17 mouse cellular contexts compared by ENCODE assay signal in the genomic region with DNA sequence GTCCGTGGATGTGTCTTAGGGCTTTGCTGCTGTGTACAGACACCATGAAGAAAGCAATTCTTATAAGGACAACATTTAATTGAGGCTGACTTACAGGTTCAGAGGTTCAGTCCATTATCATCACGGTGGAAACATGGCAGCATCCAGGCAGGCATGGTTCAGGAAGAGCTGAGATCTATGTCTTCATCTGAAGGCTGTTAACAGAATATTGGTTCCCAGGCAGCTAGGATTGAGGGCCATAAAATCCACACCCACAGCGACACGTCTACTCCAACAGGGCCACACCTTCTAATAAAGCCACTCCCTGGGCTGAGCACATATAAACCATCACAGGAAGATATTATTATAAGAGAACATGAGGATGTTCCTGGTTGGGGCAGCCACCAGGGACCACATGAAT.
"Had no signal": no experiment of that assay in that cellular context is flagged by ENCODE, and none has a peak within 500 bp of the region (broad histone marks: within the 10 kb centered on the region; RNA-seq: fewer than 3 reads in every experiment).

No protein-coding gene starts in this region.

- H3K9ac ChIP-seq: lung, embryonic 14.5 days; midbrain, embryonic 12.5 days; neural tube, embryonic 13.5 days; neural tube, embryonic 15.5 days; stomach, embryonic 15.5 days had no signal

- H3K27ac ChIP-seq: midbrain, embryonic 10.5 days; midbrain, embryonic 12.5 days; neural tube, embryonic 13.5 days; neural tube, embryonic 15.5 days; stomach, embryonic 15.5 days; stomach, postnatal 0 days had no signal

- H3K27me3 ChIP-seq: midbrain, embryonic 12.5 days; neural tube, embryonic 13.5 days; neural tube, embryonic 15.5 days; stomach, embryonic 15.5 days had no signal

- H3K4me1 ChIP-seq: midbrain, embryonic 10.5 days; midbrain, embryonic 12.5 days; neural tube, embryonic 13.5 days; neural tube, embryonic 15.5 days; stomach, embryonic 15.5 days had no signal

- ATAC-seq: midbrain, embryonic 16.5 days had no signal

- DNase-seq: lung, adult 18-20 months; lung, embryonic 14.5 days; lung, postnatal 10 days; lung, postnatal 4 days; midbrain, embryonic 14.5 days; right cerebral cortex, postnatal 14 days; thymus, adult 2 months; thymus, postnatal 25 days; thymus, postnatal 4 days had no signal

- H3K4me3 ChIP-seq: midbrain, embryonic 10.5 days; midbrain, embryonic 12.5 days; myocyte; neural tube, embryonic 13.5 days; neural tube, embryonic 15.5 days; stomach, embryonic 15.5 days had no signal

- H3K9me3 ChIP-seq: midbrain, embryonic 10.5 days; midbrain, embryonic 12.5 days; neural tube, embryonic 13.5 days; neural tube, embryonic 15.5 days; stomach, embryonic 15.5 days had no signal

- H3K4me2 ChIP-seq: lung, embryonic 14.5 days; midbrain, embryonic 12.5 days; neural tube, embryonic 13.5 days; neural tube, embryonic 15.5 days; stomach, embryonic 15.5 days had no signal

- H3K36me3 ChIP-seq: midbrain, embryonic 10.5 days; midbrain, embryonic 12.5 days; neural tube, embryonic 13.5 days; neural tube, embryonic 15.5 days; stomach, embryonic 15.5 days had no signal
